Mouse (Mus musculus): ENCODE measurements at regions not wholly inside any gene's neighbourhood (a gene's known extent, or its start where the extent isn't known, plus 50 kb on each side); places are given as distances from the start of the nearest gene placed in this dataset.

DNA sequence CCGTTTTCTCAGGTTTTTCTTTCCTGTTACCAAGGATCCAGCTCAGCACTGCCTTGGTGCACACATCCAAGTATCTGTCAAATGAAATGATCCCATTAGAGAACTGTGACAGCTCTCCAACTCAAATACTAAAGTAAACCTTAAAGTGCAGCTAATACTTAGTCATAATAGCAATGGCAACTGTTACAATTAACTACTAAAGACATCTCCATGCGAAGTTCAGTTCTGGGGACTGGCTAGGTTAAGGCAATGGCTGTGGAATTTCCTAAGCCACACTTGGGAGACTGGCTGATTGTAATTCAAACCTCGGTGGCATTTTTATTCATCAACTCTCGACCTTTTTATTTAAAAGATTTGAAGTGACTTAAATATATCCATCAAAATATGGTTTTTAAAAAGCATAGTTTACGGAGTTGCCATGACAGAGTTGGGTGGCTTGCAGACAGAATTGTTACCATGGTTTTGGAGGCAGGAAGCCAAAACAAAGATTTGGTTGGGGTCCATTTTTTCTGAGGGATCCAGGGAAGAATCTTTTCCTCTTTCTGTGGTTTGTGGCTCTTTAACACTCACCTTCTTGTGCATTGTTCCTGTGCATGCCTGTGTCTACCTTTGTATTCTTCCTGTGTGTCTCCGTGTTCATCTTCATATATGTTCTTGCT is 143.3 kb upstream of the Nfe2l3 start:
- WGBS, result 68% methylated on average over 6 of the region's 6 CpGs
- ATAC-seq (ENCODE audit: insufficient number of reproducible peaks, insufficient read depth, low FRiP score, low TSS enrichment), result no peak
- Histone ChIP-seq H3K4me3 (no peak overlapping the region), H3K4me2 (replicated peaks) (no peak overlapping the region), H3K4me1 (peaks cover 8% of the 10 kb centered on the region; the same call in 1 of the 2 replicates), H3K9me3 (no peaks in the 10 kb centered on the region), H3K27ac (no peak overlapping the region), H3K9ac (no peak overlapping the region), H3K36me3 (no peaks in the 10 kb centered on the region), H3K27me3 (no peaks in the 10 kb centered on the region)

DNA sequence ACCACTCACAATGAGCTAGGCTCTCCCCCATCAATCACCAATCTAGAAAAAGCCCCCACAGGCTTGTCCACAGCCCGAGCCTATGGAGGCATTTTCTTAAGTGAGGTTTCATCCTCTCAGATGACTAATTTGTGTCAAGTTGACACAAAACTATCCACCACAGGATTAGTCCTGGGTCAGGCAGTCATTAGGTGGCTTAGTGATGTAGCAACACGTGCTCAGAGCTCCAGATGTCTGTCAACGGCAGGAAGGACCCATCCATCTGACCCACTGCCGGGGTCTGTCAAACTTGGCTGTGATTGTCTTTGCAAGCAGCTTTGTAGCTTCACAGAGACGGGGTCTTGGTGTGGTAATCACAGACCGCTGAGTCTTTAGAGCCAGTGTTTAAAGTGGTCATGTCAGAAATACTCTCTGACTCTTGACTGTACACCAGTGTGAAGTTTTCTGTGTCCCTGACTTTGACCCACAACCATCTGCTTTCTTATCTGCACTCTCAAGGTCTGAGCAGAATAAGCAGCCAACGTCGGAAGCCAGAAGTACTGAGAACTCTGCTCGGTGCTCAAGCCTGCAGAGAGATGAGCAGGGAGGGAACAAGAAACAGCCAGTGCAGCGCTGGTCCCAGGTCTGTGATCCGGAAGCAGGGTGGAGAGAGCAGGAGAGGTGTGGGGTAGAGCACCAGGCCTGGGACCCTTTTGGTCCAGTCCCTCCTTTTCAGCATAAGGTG is 131.6 kb upstream of the Nfe2l3 start:
- no peaks in the 10 kb centered on the region for H3K4me1 ChIP-seq
- H3K4me3 ChIP-seq, result no peak overlapping the region
- WGBS, result 73% methylated on average over 11 of the region's 11 CpGs
- H3K27me3 ChIP-seq, result 0 out of 2 replicates have a peak, but pooled peaks cover 5% of the 10 kb centered on the region
- H3K9me3 ChIP-seq, result peaks cover 8% of the 10 kb centered on the region; the same call in 1 of the 2 replicates
- no peak for ATAC-seq (ENCODE audit: insufficient number of reproducible peaks, insufficient read depth, low FRiP score, low TSS enrichment)
- no peak overlapping the region for H3K27ac ChIP-seq
- no peak overlapping the region for H3K4me2 ChIP-seq (replicated peaks)
- H3K9ac ChIP-seq, result no peak overlapping the region
- no peaks in the 10 kb centered on the region for H3K36me3 ChIP-seq

DNA sequence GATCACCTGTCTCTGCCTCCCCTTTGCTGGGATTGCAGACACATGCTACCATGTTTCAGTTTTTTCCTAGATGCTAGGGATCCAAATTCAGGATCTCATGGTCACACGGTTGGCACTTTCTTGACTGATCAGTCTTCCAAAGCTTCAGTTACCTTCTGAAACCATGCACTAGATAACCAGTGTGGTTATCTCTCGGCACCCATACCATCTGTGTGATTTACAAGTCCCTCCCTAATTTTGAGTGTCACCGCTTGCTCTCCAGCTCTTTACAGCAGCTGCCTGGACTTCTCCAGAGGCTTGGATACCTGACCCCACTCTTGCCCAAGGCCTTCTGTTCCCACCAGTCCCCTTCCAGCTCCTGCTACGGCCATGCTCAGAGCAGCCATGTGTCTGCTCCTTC is 130.6 kb upstream of the Nfe2l3 start:
- H3K9me3 ChIP-seq, result peaks cover 8% of the 10 kb centered on the region; the same call in 1 of the 2 replicates
- no peak overlapping the region for H3K27ac ChIP-seq
- H3K4me3 ChIP-seq, result no peak overlapping the region
- no peaks in the 10 kb centered on the region for H3K36me3 ChIP-seq
- H3K4me2 ChIP-seq (replicated peaks), result no peak overlapping the region
- no peak overlapping the region for H3K9ac ChIP-seq
- ATAC-seq (ENCODE audit: insufficient number of reproducible peaks, insufficient read depth, low FRiP score, low TSS enrichment), result no peak
- 0 out of 2 replicates have a peak, but pooled peaks cover 5% of the 10 kb centered on the region for H3K27me3 ChIP-seq
- 87% methylated on average over 4 of the region's 4 CpGs for WGBS
- no peaks in the 10 kb centered on the region for H3K4me1 ChIP-seq

DNA sequence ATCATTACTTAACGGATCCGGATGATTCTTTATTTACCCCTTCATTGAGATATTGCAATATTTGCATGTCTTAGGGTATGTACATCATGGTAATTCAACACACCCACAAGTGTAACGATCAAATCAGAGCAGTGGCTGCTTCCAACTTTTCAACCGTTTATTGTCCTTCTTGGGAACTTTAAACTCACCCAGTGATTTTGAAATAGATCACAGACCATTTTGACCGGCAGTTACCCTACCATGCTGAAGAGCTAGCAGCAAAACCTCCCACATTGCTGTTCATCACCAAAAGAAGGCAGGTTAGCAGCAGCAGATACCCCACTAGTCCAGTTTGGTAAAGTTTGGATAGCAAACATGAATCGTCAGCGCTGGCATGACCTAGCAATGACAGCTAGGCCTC is 130.2 kb upstream of the Nfe2l3 start:
- no peak overlapping the region for H3K9ac ChIP-seq
- H3K4me3 ChIP-seq, result no peak overlapping the region
- WGBS, result 95% methylated on average over 7 of the region's 7 CpGs
- no peak overlapping the region for H3K27ac ChIP-seq
- no peak for ATAC-seq (ENCODE audit: insufficient number of reproducible peaks, insufficient read depth, low FRiP score, low TSS enrichment)
- no peaks in the 10 kb centered on the region for H3K4me1 ChIP-seq
- 0 out of 2 replicates have a peak, but pooled peaks cover 4% of the 10 kb centered on the region for H3K27me3 ChIP-seq
- peaks cover 8% of the 10 kb centered on the region; the same call in 1 of the 2 replicates for H3K9me3 ChIP-seq
- H3K36me3 ChIP-seq, result no peaks in the 10 kb centered on the region
- H3K4me2 ChIP-seq (replicated peaks), result no peak overlapping the region

DNA sequence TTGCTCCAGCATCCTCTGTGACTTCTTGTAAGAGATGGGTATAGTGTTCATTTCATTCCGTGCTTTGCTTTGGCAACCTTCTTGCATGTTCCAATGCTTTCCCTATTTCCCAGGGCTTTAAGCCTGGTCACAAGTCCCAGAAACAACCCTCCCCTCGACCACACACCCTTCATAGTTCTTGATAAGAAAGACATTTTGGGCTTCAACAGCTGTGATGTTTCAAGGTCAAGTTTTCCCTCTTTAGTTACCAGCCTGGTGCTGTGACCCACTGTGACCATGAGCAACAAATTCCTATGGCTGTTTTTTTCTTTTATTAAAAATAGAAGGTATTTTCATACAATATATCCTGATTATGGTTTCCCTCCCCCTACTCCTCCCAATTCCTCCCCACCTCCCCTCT is 114.1 kb upstream of the Nfe2l3 start:
- Histone ChIP-seq H3K27ac (no peak overlapping the region), H3K4me2 (replicated peaks) (no peak overlapping the region), H3K4me1 (no peaks in the 10 kb centered on the region), H3K9ac (no peak overlapping the region), H3K36me3 (no peaks in the 10 kb centered on the region), H3K9me3 (no peaks in the 10 kb centered on the region), H3K4me3 (no peak overlapping the region), H3K27me3 (no peaks in the 10 kb centered on the region)
- ATAC-seq (ENCODE audit: insufficient number of reproducible peaks, insufficient read depth, low FRiP score, low TSS enrichment), result no peak
- WGBS, result 62% methylated on average over 2 of the region's 2 CpGs

DNA sequence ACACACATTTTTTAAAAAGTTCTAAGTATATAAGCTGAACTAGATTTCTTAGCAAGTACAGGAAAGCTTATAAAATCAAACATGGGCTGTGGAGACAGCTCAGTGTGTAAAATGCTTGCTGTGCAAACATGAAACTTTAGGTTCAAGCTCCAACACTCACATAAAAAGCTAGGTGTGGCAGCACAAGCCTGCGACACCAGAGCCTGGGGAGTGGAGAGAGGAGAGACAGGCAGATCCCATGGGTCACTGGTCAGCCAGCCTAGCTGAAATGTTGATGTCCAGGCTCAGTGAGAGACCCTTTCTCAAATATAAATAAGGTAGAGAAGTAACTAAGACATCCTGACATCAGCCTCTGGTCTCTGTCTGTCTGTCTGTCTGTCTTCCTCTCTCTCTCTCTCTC is 112.5 kb upstream of the Nfe2l3 start:
- 77% methylated on average over 1 of the region's 1 CpGs for WGBS
- ATAC-seq (ENCODE audit: insufficient number of reproducible peaks, insufficient read depth, low FRiP score, low TSS enrichment), result no peak
- Histone ChIP-seq H3K9ac (no peak overlapping the region), H3K36me3 (no peaks in the 10 kb centered on the region), H3K27ac (no peak overlapping the region), H3K27me3 (no peaks in the 10 kb centered on the region), H3K4me2 (replicated peaks) (no peak overlapping the region), H3K4me1 (0 out of 2 replicates have a peak, but pooled peaks cover 3% of the 10 kb centered on the region), H3K9me3 (no peaks in the 10 kb centered on the region), H3K4me3 (no peak overlapping the region)

DNA sequence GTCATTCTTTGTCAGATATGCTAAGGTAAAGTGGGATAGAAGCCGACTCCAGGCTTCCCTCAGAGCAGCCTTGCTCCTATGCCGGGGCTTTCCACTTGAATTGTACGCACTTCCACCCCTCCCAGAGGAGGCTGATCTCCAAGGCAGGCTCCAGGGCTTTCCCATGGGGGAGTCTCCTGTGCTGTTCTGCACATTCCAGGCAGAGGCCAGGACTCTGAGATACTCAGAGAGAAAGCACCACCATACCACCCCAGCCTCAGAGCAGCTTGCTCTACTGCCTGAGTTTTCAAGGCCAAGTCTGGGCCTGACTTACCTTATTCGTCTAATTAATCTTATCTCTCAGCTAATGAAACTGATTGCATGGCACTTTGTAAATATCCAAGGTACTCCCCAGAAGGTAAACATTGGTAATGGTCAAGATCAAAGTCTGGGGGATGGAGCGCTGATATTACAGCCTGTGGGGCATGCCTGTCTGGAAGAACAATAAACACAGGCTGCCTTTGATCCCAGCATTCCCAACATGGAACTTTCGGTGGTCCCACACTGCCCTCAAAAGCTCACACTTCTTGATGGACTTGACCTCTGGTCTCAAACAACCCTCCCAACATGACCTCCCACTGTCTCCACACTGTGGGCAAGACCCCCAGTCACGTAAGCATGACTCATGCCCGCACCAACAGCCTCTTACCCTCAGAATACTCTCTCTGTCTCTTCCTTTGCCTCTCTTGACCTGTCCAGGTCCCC is 111.6 kb upstream of the Nfe2l3 start:
- H3K27me3 ChIP-seq, result no peaks in the 10 kb centered on the region
- 41% methylated on average over 8 of the region's 8 CpGs for WGBS
- no peak overlapping the region for H3K4me2 ChIP-seq (replicated peaks)
- H3K4me3 ChIP-seq, result no peak overlapping the region
- H3K9ac ChIP-seq, result no peak overlapping the region
- H3K9me3 ChIP-seq, result no peaks in the 10 kb centered on the region
- no peaks in the 10 kb centered on the region for H3K36me3 ChIP-seq
- ATAC-seq (ENCODE audit: insufficient number of reproducible peaks, insufficient read depth, low FRiP score, low TSS enrichment), result no peak
- no peak overlapping the region for H3K27ac ChIP-seq
- H3K4me1 ChIP-seq, result 0 out of 2 replicates have a peak, but pooled peaks cover 8% of the 10 kb centered on the region

DNA sequence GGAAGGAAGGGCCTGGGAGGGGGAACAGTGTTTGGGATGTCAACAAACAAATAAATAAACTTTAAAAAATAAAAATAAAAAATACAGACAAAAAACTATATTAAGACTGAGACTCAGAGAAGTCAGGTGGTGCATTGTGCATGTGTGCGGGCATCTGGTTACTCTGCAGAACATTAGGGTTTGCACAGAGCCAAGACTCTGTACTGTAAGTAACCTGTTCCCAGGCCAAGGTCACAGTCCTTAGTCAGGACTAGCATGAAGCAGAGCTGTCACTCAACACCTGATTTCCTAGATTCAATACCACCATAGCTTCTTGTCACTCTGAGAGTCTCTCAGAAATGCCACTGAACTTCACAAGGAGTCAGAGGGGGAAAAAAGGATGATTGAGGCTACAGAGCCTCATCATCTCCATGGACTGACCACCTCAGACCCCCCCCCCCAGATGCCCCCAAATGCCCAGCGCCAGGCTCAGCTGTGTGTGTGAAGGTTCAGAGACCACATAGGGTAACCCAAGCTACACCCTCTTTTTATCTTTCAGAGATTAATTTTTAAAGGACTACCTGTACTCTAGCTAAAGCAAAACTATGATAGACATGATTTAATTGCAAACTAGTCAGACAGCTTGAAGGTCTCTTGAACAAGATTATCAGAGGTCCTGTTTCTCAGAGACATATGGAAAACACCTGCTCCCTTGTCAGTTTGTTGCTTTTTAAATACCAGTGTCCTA is 106.2 kb upstream of the Nfe2l3 start:
- Histone ChIP-seq H3K36me3 (no peaks in the 10 kb centered on the region), H3K27me3 (no peaks in the 10 kb centered on the region), H3K4me1 (0 out of 2 replicates have a peak, but pooled peaks cover 8% of the 10 kb centered on the region), H3K4me2 (replicated peaks) (no peak overlapping the region), H3K9me3 (no peaks in the 10 kb centered on the region), H3K4me3 (no peak overlapping the region), H3K27ac (no peak overlapping the region), H3K9ac (no peak overlapping the region)
- 74% methylated on average over 2 of the region's 2 CpGs for WGBS
- ATAC-seq (ENCODE audit: insufficient number of reproducible peaks, insufficient read depth, low FRiP score, low TSS enrichment), result no peak

DNA sequence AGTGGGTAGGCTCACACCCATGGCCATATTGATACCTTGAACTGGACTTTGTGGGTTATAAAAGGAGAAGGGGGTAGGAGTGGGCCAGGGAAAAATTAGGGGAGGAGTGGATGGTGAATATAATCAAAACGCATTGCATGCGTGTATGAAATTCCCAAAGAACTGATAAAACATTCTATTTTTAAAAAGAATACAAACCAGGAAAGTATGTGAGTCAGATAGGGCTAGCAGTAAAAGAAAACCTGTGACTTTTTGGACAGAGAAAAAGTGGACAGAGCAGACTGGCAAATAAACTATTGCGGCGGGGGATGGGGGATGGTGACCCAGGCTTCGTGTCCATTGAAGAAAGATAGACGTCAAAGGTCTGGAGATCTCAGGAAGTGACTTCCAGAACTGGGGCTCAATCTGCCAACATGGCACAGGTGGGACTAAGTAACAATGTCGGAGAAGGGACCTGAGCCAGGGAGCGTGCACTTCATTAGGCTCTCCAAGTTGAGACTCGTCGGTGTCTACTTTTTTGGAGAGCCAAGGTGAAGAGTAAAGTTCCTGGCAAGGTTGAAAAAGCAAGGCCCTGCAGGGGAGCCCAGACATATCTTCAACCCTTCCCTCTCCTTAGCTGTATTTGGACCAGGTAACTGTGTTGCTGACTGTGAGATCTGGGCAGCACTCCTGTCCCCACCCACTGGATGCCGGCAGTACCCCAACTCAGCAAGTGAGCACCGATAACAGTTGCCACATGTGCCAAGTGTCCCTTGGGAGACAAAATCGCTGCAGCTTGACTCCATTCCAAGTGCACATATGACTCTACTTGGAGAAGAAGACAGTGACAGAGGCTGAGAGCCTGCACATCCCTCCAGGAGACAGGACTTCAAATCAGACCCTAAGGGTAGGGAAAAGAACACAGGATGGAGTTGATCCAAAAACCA is 103.1 kb upstream of the Nfe2l3 start:
- WGBS, result 78% methylated on average over 13 of the region's 13 CpGs
- Histone ChIP-seq H3K27me3 (no peaks in the 10 kb centered on the region), H3K27ac (no peak overlapping the region), H3K4me2 (replicated peaks) (no peak overlapping the region), H3K4me1 (peaks cover 26% of the 10 kb centered on the region), H3K4me3 (no peak overlapping the region), H3K9me3 (no peaks in the 10 kb centered on the region), H3K9ac (no peak overlapping the region), H3K36me3 (no peaks in the 10 kb centered on the region)
- no peak for ATAC-seq (ENCODE audit: insufficient number of reproducible peaks, insufficient read depth, low FRiP score, low TSS enrichment)

DNA sequence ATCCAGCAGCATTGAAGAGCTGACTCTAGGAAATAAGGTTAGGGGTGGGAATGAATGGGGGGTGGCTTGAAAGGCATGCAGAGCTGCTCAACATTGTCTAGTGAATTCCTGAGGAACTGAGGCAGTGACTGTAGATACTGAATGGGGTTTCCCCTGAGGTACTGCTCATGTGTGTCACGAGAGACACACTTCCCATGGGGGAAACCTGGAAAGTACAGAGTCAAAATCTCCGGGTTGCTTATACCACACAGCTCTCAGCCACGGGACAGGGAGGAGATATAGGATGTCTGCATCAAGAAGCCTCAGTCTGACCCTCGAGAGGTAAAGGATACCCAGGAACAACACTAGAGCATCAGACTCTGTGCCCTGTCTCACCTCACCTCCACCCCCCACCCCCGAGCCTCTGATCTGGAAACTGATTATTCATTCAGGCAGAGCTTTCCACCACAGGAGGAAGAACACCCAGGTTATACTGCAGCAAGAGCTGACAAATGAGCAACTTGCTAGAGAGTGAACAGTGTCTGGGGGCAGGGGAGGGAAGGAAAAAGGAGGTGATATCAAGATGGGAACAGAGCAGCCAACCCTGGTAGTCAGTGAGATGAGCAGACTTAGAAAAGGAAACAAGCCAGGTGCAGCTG is 102.3 kb upstream of the Nfe2l3 start:
- Histone ChIP-seq H3K9ac (no peak overlapping the region), H3K4me1 (peaks cover 30% of the 10 kb centered on the region), H3K36me3 (no peaks in the 10 kb centered on the region), H3K27ac (no peak overlapping the region), H3K9me3 (no peaks in the 10 kb centered on the region), H3K4me2 (replicated peaks) (no peak overlapping the region), H3K27me3 (no peaks in the 10 kb centered on the region), H3K4me3 (no peak overlapping the region)
- no peak for ATAC-seq (ENCODE audit: insufficient number of reproducible peaks, insufficient read depth, low FRiP score, low TSS enrichment)
- WGBS, result 65% methylated on average over 5 of the region's 5 CpGs
